Mouse (Mus musculus) layer of hippocampus, adult 11-12 months (tissue): ENCODE measurements around the gene Heatr6.

Experiments used
- DNase-seq: peaks from one replicate; pipeline ENCODE4 v3.0.0; 2022; ENCODE audit warnings: low spot score

The Heatr6 gene

DNA sequence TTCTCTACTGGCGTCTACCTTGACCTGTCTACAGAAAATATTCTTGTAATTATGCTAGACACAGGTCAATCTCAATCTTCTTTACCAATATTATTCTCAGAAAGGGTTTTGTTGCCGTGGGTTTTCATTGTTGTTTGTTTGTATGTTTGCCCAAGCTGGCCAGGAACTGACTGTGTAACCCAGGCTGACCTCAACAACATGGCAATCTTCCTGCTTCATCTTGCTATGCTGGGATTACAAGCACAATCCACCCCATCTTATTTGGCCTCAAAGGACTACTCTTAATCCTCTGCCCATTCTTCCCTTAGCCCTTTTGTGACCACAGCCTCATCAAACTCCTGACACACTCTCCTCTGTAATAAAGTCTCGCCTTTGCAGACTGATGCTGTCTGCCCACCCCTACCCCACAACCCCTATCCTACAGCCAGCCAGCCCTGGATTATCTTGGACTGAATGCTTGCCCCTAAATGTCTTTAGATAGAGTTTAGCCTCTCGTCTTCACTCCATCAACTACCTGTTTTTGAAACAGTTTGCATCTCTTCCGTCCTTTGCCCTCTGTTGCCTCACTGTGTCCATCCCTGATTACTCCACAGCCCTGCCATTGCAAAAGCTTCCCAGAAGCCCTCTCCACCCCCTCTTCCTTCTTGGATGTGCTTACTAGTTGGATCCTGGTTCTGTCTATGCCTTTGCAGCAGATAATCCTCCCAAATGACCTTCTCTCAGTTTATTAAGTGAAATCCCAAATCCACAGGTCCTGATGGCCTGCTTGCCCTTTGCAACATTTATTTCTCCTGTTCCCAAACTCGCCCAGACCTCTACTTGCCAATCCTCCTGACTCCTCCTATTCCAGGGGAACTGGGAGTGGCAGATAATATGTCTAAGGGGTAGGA lies 5.9 kb upstream of the Heatr6 start:
- DNase-seq = no peak

DNA sequence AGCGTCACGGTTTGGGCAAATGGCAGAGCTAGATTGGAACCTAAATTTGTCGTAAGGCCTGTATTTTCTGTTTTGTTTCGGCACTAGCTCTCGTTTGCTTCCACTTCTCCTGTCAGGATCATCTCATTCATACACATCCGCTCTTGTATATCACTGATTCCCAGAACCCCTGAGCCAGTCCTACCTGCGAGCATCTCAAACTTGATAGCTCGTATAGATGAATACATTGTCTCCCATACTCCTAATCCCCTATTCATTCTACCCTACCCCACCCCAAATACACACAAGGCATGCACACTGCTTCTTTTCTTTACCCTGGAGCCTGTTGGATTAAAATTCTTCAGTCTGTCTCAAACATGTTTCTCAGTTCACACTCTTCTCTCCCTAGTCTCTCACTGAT lies 731 bp downstream of the Heatr6 start:
- no peak for DNase-seq

DNA sequence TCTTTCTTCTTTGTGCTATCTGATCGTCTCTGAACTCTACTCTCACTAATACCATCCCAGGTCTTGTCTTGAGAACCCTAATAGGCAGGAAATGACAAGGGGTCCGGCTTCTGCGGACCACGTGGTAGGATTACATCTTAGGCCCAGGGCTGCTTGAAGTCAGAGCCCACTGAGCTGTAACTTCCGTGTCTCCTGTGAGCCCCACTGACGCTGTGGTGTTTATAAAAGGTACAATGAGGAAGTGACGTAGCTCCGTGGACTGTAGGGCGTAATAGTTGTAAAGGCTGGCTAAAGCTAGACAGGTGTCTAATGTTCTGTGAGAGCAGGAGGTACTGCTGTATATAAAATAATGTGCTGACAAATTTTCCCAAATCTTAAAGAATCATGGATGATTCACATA lies 13.8 kb downstream of the Heatr6 start:
- no peak for DNase-seq

DNA sequence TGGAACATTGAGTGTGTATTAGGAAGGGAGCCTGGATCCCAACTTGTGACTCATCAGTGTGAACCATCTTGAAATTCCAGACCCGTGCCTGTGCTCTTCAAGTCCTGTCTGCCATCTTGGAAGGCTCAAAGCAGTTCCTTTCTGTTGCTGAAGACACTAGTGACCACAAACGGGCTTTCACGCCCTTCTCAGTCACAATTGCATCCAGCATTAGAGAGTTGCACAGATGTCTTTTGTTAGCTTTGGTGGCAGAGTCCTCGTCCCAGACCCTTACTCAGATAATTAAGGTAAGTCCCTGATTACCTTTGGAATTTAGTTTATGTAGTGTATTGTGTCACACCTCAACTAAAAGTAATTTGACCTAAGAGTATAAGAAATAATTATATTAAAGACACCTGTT lies 15.5 kb downstream of the Heatr6 start:
- DNase-seq = no peak

DNA sequence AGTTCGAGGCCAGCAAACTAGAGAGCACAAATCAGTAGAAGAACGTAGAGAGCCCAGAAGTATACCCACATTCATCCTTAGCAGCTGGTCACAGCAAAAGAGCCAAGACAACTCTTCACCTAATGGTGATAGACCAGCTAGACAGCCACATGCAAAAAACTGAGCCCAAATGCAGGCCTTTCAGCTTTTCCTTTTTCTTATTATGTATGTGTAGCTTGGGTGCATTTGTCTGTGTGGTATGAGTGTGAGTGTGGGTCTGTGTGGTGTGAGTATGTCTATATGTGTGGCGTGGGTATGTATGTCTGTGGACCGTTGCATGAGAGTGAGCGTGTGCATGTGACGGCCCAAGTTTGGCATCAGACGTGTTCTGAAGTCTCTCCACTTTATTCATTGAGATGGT lies 17.5 kb downstream of the Heatr6 start:
- DNase-seq = no peak

DNA sequence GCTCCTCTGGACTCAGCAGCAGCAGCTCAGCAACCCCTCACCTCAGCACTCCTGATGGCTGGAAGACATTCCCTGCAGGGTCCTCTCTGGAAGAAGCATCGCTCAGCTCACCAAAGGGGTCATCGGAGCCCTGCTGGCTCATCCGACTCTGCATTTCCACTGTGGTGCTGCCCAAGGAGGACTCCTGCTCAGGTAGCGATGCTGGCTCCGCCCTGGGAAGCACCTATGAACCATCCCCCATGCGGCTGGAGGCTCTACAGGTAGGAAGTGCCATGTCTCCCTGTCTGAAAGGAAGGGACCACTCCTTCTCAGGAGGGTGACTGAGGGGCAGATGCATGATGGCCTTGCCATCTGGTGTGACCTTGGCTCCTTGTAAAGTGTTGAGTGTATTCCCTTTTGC lies 18.8 kb downstream of the Heatr6 start:
- DNase-seq = no peak

DNA sequence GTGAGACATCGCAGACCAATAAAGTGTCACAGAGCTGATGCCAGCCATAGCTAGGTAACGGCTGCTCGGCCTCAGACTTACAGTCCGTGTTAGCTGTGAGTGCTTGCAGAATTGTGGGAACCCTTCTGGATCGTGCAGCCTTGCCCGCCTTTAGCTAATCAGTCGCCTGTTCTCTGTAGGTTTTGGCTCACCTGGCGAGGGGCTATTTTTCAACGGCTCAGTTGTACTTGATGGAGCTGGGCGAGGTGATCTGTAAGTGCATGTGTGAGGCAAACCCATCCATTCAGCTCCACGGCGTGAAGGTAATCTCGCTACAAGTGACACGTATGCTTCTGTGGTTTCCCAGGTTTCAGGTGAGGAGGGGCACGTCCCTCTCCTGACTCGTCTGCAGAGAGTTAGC lies 20.2 kb downstream of the Heatr6 start:
- DNase-seq = no peak

DNA sequence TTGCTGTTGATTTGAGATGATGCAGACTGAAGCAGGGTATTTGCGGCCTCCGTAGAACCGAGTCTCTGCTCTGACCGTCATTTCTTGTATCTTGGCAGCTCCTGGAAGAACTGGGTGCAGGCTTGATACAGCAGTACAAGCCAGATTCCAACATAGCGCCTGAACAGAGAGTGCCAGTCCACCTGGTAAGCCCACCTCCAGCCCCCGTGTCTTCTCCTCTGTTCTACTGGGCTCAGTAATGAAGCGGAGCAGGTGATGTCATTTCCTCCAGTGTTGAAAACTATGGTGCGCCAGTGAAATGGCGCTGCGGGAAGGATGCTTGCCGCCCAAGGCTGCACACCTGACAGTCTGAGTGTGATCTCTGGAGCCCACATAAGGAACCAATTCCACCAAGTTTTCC lies 20.8 kb downstream of the Heatr6 start:
- no peak for DNase-seq

DNA sequence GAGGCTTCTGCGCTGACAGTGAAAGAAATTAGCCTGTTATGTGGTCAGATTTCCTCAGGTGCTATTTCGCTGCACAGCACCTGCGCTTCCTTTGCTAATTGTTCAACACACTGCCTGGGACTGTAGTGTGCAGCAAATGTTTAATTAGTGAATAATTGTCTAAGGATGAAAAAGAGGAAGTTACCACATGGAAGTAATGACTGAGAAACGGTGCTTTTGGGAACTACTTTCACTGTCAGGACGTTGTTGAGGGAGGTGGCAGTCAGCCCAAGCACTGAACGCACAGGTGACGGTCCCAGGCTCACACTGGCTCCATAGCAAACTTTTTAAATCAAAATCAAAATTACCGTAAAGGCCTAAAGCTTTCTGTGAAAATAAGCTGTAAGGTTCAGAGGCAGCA lies 23.3 kb downstream of the Heatr6 start:
- DNase-seq = no peak

DNA sequence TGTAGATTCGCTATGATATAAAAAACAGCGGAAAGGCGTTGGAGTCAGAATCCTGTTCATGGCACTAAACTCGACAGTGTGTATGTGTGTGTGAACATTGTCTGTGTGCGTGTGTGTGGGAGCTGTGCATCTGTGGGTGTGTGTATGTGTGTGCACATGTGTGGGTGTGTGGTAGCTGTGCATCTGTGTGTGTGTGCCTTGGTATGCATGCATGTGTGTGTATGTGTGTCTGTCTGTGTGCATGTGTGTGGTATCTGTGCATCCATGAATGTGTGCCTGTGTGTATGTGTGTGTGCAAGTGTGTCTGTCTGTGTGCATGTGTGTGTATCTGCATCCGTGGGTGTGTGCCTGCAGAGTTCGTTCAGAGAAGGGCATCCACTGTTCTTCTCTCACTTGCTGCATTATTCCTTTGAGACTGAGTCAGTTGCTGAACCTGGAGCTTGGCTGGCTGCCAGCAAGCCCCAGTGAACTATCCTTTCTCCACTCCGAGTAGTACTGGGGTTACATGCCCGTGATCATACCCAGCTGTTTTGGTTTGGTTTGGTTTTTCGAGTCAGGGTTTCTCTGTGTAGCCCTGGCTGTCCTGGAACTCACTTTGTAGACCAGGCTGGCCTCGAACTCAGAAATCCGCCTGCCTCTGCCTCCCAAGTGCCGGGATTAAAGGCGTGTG lies 30.6 kb downstream of the Heatr6 start:
- no peak for DNase-seq

DNA sequence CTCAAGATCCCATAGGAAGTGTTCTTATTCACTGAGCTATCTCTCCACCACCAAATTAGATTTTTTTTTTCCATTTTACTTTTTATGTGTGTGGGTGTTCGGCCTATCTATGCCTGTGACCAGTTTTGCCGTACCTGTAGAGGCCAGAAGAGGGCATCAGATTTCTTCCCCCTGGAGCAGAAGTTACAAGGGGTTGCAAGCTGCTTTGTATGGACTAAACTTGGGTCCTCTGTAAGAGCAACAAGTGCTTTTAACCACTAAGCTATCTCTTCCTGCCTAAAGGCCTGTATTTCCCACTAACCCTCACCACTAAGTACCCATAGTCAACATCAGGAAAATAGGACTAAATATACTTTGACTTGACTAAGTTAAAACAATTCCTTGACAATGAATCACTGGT lies 31.2 kb downstream of the Heatr6 start:
- peak; percentile 33 for DNase-seq

DNA sequence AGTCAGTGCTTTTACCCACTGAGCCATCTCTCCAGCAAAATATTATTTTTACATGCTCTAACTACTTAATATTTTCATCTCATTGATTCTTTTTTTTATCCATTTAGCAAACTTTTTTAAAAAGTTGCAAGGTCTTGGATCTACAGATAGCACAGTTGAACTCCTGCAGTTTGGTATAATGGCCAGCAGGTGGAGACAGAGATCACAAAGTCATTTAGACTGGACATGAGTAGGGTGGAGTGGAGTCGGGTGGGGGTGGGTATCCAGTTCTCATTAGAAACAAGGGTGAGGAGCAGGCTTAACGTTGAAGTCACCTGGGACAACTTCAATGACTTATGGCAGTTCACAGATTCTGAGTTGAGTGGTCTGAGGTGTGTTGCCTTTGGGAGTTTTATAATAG lies 31.9 kb downstream of the Heatr6 start:
- peak; percentile 52 for DNase-seq

DNA sequence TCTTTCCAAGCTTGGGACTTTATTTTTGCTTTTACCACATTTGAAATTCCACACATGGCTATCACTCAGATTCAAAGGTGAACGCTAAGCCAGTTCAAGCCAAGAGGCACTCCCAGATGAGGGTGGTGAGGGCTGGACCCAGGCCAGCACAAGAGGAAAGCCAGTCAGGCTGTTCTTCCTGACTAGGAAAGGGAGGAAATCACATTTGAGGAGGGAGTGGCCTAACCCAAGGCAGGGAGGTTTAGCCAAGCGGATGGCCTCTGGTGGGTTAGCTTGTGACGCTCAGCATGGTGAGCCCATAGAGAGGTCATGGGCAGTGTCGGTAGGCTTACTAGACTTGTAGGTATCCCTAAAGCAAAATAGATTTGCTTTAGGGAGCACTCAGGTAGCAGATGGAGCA lies 33.3 kb downstream of the Heatr6 start:
- no peak for DNase-seq

DNA sequence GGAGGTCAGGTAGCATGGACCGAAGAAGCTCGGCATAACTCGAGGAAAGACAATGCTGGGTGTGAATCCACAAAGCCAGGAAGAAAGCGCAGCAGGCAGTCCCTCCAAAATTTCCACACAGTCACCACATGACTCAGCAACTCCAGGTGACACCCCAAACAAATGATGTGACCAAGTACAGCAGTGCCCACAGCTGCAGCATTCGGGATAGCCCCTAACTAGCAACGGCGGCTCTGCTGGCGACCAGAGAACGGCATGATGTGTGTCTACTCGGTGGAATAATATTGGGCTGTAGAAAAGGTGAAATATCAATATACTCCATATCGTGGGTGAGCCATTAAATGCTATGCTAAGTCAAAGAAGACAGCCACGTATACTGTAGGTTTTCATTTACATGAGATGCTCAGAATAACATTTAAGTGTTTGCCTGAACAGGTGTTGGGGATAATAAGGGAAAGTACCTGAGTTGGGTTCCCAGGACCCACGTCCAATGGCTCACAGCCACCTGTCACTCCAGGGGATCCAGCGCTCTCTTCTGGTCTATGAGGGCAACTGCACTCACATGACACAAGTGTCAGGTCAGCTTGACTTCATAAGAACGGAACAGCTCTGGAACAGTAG lies 34.0 kb downstream of the Heatr6 start:
- no peak for DNase-seq

DNA sequence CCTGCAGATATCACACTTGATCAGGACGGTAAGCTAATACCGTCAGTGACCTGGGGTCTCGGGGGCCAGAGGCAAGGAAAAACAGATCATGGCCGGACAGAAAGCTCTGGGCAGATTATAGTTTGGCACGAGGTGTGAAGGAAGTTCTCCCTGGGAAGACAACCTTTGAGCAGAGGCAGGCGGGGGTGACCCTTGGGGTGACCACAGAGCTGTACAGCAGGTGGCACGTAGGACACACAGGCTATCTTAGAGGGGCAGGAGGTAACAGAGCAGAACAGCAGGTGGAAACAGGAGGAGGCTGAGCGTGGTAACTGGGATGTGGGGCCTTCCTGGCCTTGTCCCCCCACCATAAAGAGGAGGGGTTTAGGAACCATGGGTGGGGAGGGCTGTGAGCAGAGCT lies 34.8 kb downstream of the Heatr6 start:
- DNase-seq = no peak

DNA sequence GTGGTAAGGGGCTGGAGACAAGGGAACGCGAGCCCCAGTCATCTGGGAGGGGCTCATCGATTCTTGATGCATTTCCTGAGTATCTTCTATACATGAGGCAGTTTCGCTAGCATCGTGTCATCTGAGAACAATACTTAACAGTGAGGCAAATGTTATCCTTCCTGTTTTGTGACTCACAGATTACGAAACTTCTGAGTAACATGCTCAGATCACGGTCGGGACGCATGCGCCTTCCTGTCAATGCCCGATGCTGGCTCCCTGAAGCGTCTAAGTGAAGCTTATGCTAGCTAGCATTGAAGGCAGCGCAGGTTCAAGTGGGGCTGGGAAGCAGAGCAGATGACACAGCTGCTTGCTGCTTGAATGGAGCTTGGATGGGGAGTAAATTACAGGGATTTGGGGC lies 35.8 kb downstream of the Heatr6 start:
- peak; percentile 24 for DNase-seq

DNA sequence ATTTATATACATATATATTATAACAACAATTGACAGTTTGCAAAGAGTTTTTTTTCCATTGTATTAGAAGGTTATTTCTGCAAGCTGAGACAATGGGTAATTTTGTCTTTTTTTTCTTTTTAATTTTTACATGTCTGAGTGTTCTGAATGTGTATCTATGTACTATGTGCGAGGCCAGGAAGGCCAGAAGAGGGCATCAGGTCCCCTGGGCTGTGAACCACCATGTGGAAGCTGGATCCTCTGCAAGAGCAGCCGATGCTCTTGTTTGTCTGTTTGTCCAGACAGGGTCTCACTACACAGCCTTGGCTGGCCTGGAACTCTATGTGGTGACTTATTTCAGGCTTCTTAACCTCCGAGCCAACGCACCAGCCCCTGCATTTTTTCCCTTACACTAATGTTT lies 37.6 kb downstream of the Heatr6 start:
- no peak for DNase-seq

DNA sequence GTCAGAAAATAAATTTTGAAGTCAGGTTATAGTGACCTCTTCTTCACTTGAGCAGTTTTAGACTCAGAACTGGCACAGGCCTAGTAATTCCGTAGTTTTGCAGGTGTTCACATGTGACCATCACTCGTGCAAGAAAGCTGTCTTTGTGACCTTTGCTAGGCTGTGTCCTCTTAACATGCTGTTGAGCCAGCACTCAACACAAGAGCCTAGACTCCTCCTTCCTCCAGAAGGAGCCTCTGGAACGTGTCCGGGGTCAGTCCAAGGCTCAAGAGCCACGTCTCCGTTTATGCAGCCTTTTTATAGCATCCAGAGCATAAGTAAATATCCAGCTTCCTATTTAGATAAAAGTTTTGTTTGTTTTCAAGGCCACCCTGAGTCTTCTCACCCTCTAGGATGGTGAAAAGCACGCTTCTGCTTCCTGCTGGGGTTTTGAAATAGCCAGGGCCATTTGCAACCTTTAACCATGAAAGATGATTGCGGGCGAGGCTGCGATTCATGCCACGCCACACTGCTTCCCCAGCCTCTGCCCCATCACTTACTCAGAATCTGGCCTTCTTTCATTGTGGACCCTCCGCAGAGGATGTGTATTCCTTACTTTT lies 38.9 kb downstream of the Heatr6 start:
- DNase-seq = no peak

DNA sequence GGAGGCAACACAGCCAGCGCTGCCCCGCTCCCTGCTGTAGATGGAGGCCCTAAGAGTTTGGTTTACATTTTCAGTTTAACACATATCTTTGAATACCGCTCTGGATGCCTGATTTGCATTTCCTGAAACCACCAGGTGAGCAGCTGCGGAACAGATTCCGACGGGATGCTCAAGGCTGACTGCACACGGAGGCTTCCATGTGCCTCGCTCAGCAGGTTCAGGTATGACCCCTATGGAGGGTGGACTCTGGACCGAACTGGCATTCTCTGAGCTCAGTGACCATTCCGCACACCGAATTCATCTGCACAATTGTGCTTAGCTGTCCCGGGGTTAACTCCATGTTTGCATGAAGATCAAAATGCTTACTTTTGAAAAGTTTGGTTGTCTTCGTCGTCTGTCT lies 39.8 kb downstream of the Heatr6 start:
- no peak for DNase-seq

DNA sequence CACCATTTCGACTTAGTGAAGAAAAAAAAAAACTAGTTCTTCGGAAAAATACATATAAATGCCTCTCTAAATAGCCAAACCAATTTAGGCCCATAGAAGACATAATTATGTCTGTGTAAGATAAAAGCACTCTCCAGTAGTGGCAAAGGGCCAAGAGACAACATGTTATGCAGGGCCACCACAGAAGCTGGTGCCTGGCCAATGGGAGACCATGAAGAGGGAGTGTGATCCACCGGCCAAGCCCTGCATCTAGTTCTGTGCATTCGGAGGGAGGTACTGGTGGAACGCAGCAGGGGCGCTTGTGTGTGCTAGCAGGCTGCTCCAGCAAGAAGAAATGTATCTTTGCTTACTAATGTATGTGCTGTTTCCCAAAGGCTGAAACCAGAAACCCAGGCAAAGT lies 42.6 kb downstream of the Heatr6 start:
- DNase-seq = no peak

DNA sequence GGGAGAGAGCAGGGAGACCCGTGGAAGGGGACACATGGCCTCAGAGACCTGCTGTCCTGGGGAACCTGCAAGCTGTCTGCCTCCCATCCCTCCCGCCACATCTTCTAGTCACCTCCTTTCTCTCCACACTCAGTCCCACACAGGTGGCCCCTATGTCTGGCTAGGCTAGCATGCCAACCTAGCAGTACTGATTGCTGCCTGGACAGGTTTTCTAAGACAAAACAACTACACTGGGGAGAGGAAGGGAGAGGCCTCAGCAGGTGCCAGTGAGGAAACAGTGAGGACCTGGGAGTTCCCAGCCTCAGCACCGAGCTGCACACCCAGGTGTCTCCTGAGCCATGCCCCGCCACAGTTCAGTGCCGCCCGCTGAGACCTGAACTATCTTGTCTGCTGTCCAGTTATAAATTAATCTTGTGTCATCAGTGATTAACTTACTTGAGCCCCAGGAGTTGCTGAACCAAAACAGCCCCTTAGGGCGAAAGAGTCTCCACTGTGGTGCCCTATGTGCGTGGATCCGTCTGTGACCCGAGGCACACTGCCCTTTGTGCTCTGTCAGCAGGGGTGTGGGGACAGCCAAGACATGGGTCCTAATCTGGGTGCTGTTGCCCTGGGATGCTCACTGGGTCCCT lies 43.6 kb downstream of the Heatr6 start:
- no peak for DNase-seq

DNA sequence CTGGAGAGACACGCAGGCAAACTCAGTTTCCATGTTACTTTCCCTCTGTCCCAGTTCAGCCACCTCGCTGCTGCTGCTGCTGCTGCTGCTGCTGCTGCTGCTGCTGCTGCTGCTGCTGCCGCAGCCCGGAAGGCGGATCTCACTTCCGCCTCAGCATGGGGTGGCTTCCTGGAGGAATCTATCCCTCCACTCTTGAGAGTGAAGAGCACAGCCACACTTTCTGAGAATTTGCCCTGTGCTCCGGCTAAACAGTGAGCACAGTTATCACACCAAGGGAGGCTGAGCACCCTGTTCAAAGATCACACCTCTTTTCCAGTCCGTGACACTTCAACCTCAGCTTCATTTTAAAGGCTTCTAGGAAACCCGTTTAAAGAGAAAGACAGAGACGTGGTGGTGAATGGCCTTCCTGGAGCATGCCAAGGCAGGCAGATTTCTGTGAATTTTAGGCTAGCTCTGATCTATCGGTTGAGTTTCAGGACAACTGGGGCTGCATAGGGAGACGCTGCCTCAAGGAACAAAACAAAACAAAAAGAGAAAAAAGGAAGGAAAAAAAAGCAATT lies 46.5 kb downstream of the Heatr6 start:
- DNase-seq = no peak
